Mouse (Mus musculus): ENCODE data around the gene Egfl6.
"Not testable (repeated sequence)": the region's sequence is repeated elsewhere in the genome, so short reads cannot be mapped to it uniquely, and the experiment has no call there.

Gene Egfl6

GRCm38 (mm10) chrX:166516631-166517030 is 68.9 kb downstream of the Egfl6 start:
- DNase-seq (ENCODE audit: low spot score in 2 of 2) = no peak

- DNase-seq (ENCODE audit: low spot score in 2 of 2) = no peak
Observed at GRCm38 (mm10) chrX:166515923-166516322, 69.6 kb downstream of the Egfl6 start.

GRCm38 (mm10) chrX:166514035-166514434 is 71.5 kb downstream of the Egfl6 start:
- DNase-seq (ENCODE audit: low spot score in 2 of 2) = not testable (repeated sequence)

- no peak for DNase-seq (ENCODE audit: low spot score in 2 of 2)
Observed at GRCm38 (mm10) chrX:166512071-166512470, 73.4 kb downstream of the Egfl6 start.

GRCm38 (mm10) chrX:166511107-166511506 is 74.4 kb downstream of the Egfl6 start:
- DNase-seq (ENCODE audit: low spot score in 2 of 2) = no peak

- peak; percentile 61 to 83 for DNase-seq (ENCODE audit: low spot score in 2 of 2)
Observed at GRCm38 (mm10) chrX:166509761-166510738, 75.5 kb downstream of the Egfl6 start.

GRCm38 (mm10) chrX:166504421-166504820 is 81.1 kb downstream of the Egfl6 start:
- DNase-seq (ENCODE audit: low spot score in 2 of 2) = no peak

- no peak for DNase-seq (ENCODE audit: low spot score in 2 of 2)
Observed at GRCm38 (mm10) chrX:166499496-166500190, 85.9 kb downstream of the Egfl6 start.

- DNase-seq (ENCODE audit: low spot score in 2 of 2) = no peak
Observed at GRCm38 (mm10) chrX:166497771-166498170, 87.7 kb downstream of the Egfl6 start.

GRCm38 (mm10) chrX:166495052-166495451 is 90.5 kb downstream of the Egfl6 start:
- DNase-seq (ENCODE audit: low spot score in 2 of 2) = no peak

- DNase-seq (ENCODE audit: low spot score in 2 of 2) = peak; percentile 66 to 84
Observed at GRCm38 (mm10) chrX:166479365-166479983, 106.0 kb downstream of the Egfl6 start, which contains the start of gene Rab9. TSS of gene Rab9 (minus strand) at chrX:166479867.

- peak in 1 of 2 experiments; percentile 3 for DNase-seq (ENCODE audit: low spot score in 2 of 2)
Observed at GRCm38 (mm10) chrX:166478631-166479364, 106.7 kb downstream of the Egfl6 start.

GRCm38 (mm10) chrX:166477393-166477792 is 108.1 kb downstream of the Egfl6 start:
- DNase-seq (ENCODE audit: low spot score in 2 of 2) = no peak
